Mouse (Mus musculus) 3T3-L1 (cell line): ENCODE data around the gene Olfr1288.

Experiments used
- DNase-seq: peaks from one replicate; pipeline ENCODE4 v3.0.0-alpha.2; 2015; ENCODE audit warnings: low read depth, low spot score

Olfr1288 gene

DNA sequence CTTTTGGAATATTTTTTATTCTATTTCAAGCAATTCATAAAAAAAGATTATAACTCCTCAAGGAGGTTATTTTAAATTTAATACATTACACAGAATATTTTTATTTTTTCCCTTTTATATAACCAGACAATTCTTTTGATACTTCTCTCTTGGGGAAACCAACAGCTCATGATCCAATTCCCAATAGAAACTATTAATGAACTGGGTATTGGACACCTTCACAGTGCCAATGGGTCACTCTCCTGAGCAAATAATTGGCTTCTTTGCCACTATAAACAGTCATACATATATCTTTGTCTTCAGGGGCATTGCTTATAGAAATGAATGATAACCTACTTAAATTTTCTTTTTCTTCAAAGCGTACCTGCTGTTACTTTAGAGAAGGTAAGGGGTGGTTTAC is at the start of gene Olfr1288:
TSS of gene Olfr1288 (plus strand) at position 301 of the 400 bp plus-strand sequence.
- no peak for DNase-seq

DNA sequence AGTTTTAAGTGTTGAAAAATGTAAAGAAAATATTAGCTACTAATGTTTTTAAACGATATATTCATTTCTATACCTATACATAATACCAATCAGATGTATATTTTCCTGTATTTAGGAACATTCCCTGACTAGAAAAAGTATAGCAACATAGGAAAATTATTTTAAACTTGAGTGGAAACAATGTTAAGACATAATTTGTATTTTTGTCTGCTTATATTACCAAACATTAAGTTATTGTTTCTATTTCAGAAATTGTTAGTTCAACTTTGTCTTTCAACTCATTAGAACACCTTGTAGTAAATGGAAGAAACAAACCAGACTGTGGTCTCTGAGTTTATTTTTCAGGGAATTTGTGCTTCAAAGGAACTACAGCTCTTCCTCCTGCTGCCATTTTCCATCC is 25.1 kb upstream of the Olfr1288 start, which contains the start of gene Olfr1287:
TSS of gene Olfr1287 (plus strand) at position 301 of the 400 bp plus-strand sequence.
- no peak for DNase-seq

DNA sequence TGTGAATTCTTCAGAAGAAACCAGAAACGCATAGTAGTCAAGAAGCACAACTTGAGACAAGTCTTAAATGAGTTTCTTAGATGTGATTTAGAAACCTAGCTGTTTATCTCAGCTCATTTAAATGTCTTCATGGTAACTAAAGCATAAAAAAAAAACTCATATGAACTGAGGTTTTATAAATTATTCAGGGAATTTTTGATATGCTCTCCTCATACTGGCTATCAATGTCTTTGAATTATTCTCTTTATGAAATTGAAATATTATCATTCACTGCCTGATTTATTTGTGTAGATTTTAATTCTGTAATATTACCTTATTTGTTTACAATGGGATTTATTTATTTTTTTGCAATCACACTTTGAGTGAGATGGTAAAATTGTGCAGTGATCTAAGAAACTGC is 6.6 kb downstream of the Olfr1288 start, which contains the start of gene Olfr1289:
TSS of gene Olfr1289 (plus strand) at position 301 of the 400 bp plus-strand sequence.
- DNase-seq, result no peak

DNA sequence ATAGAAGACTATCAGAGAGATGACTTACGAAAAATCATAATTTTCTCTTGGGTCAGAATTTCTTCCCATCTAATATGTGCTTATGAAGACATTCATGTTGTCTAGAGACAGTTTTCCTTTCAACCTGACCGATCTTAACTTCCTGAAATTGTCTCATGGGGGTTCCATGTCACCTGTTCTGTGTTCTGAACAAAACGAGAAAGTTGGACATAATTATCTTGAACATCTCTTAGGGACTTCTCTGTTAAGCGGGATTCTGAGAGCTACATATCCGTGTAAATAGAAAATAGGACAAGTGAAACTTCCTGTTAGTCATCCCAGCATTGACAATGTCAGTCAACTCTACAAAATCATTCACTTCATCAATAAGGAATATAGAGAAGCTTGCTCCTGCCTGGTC is 19.8 kb downstream of the Olfr1288 start, which contains the start of gene Olfr1290:
TSS of gene Olfr1290 (minus strand) at position 101 of the 400 bp plus-strand sequence.
- no peak for DNase-seq

DNA sequence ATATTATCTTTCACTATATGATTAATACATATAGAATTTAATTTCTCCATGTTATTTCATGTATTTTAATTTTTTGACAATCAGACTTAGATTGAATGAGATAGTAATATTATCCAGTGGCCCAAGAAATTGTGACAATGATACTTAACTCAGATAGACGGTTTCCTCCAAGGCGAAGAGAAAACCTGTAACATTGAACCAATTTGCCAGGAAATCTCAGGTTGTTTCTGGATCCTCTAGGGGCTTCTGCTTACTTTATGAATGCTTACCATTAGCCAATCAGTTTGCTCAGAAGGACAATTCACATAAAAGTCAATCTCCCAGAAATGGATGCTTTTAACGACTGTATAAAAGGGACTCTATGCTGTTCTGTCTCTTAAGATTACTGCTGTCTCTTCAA is 23.0 kb downstream of the Olfr1288 start, which contains the start of gene Olfr1291-ps1:
TSS of gene Olfr1291-ps1 (plus strand) at position 301 of the 400 bp plus-strand sequence.
- DNase-seq, result no peak

DNA sequence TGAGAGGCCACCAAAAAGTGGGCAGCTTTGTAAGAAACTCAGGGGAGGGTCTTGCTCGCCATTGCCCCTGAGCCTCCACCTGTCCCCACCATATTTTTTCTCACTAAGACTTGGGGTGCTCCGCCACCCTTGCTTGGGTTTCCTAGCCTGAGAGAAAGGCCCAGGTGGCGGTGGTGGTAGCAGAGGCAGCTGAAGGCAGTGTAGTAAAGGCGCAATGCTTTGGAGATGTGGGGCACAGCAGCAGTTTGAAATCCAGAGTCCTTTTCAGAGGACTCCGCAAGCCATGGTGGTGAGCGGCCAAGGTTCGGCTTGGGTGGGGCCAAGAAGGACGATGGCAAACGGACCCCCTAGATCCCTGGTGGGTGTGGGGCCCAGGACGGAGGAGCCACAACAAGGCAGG is 43.5 kb downstream of the Olfr1288 start:
- no peak for DNase-seq

DNA sequence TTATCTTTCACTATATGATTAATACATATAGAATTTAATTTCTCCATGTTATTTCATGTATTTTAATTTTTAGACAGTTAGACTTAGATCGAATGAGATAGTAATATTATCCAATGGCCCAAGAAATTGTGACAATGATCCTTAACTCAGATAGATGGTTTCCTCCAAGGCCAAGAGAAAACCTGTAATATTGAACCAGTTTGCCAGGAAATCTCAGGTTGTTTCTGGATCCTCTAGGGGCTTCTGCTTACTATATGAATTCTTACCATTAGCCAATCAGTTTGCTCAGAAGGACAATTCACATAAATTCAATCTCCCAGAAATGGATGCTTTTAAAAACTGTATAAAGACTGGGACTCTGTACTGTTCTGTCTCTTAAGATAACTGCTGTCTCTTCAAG is 51.0 kb downstream of the Olfr1288 start, which contains the start of gene Olfr1293-ps:
TSS of gene Olfr1293-ps (plus strand) at position 301 of the 400 bp plus-strand sequence.
- no peak for DNase-seq
